Mouse (Mus musculus) CH12.LX (cell line): ENCODE measurements around the gene Olfr639. TPM values are rescaled to one million over a fixed set of nuclear protein-coding genes. Genes with fewer than 3 reads are reported as not detected.

Experiments
- DNase-seq: peaks from one replicate; pipeline ENCODE4 v3.0.0-alpha.2; 2013; ENCODE audit errors: extremely low read depth
- H3K27ac ChIP-seq: 2 replicates; pipeline ENCODE4 v1.5.1; 2012; ENCODE audit warnings: low read depth, mild to moderate bottlenecking, control low read depth, moderate library complexity; ENCODE audit not compliant: insufficient read depth
- H3K27me3 ChIP-seq: replicated peaks from 2 replicates; pipeline ENCODE3; 2012; ENCODE audit warnings: inconsistent platforms
- H3K36me3 ChIP-seq, 2 experiments: replicated peaks in 1 of 2; 2 replicates each; pipeline versions ENCODE3 to v1.6.1; 2012; ENCODE audit warnings: inconsistent platforms in 1 of 2, low read length in 1 of 2, mild to moderate bottlenecking in 1 of 2, mixed read lengths in 1 of 2, moderate library complexity in 1 of 2; ENCODE audit not compliant: control insufficient read depth in 1 of 2, insufficient read depth in 1 of 2
- H3K4me1 ChIP-seq, 2 experiments: 2 replicates each; pipeline ENCODE4 v1.6.1; 2012; ENCODE audit warnings: inconsistent platforms in 1 of 2, moderate library complexity in 1 of 2; ENCODE audit not compliant: insufficient read depth in 2 of 2, control insufficient read depth in 1 of 2
- H3K4me2 ChIP-seq: 2 replicates; pipeline ENCODE4 v1.6.1; 2012; ENCODE audit warnings: low read depth, mild to moderate bottlenecking, control low read depth; ENCODE audit not compliant: poor library complexity, insufficient read depth, severe bottlenecking
- H3K4me3 ChIP-seq, 3 experiments: fragments of 150-350 bp in 1 of 3; sonication (generic) in 1 of 3; replicated peaks in 1 of 3; 2 replicates each; pipeline versions ENCODE3 to v1.5.1; 2011 to 2012; ENCODE audit warnings: low read depth in 2 of 3, low read length in 2 of 3, mild to moderate bottlenecking in 2 of 3, moderate library complexity in 2 of 3, control low read depth in 1 of 3, improper control_type of control experiment in 1 of 3, inconsistent platforms in 1 of 3, mixed read lengths in 1 of 3; ENCODE audit not compliant: poor library complexity in 1 of 3
- H3K79me2 ChIP-seq: replicated peaks from 2 replicates; pipeline ENCODE4 v1.6.1; 2012; ENCODE audit warnings: mild to moderate bottlenecking, moderate library complexity; ENCODE audit not compliant: control insufficient read depth, poor library complexity, insufficient read depth, severe bottlenecking; ENCODE audit errors: extremely low read depth
- H3K9ac ChIP-seq: 2 replicates; pipeline ENCODE4 v1.6.1; 2012; ENCODE audit warnings: low read depth, mild to moderate bottlenecking, control low read depth, moderate library complexity; ENCODE audit not compliant: insufficient read depth
- H3K9me3 ChIP-seq: replicated peaks from 2 replicates; pipeline ENCODE3; 2012; ENCODE audit warnings: low read length, inconsistent platforms, mixed read lengths
- BHLHE40 ChIP-seq: IDR thresholded peaks from 2 replicates; pipeline ENCODE4 v1.6.1; 2011; ENCODE audit warnings: mild to moderate bottlenecking, low read depth, low read length, improper control_type of control experiment
- CHD1 ChIP-seq: IDR thresholded peaks from 2 replicates; pipeline ENCODE4 v1.6.1; 2012; ENCODE audit warnings: low read depth, low read length, improper control_type of control experiment, inconsistent platforms
- CHD2 ChIP-seq: IDR thresholded peaks from 2 replicates; pipeline ENCODE4 v1.6.1; 2011; ENCODE audit warnings: low read length, improper control_type of control experiment
- CTCF ChIP-seq, 2 experiments: IDR thresholded peaks in 1 of 2; conservative IDR thresholded peaks in 1 of 2; 2 replicates each; pipeline ENCODE4 v1.5.1; 2011 to 2012; ENCODE audit warnings: low read depth in 2 of 2, low read length in 2 of 2, improper control_type of control experiment in 1 of 2, inconsistent platforms in 1 of 2, mild to moderate bottlenecking in 1 of 2, moderate library complexity in 1 of 2
- E2F4 ChIP-seq: IDR thresholded peaks from 2 replicates; pipeline ENCODE4 v1.6.1; 2011; ENCODE audit warnings: low read depth, low read length, improper control_type of control experiment; ENCODE audit not compliant: insufficient replicate concordance
- EP300 ChIP-seq: IDR thresholded peaks from 2 replicates; pipeline ENCODE4 v1.6.1; 2011; ENCODE audit warnings: low read length, improper control_type of control experiment
- ETS1 ChIP-seq: conservative IDR thresholded peaks from 2 replicates; pipeline ENCODE4 v1.6.1; 2012; ENCODE audit warnings: low read depth, mild to moderate bottlenecking, inconsistent platforms, low read length, improper control_type of control experiment, moderate library complexity
- HCFC1 ChIP-seq: IDR thresholded peaks from 2 replicates; pipeline ENCODE4 v1.6.1; 2012; ENCODE audit warnings: low read depth, mild to moderate bottlenecking, inconsistent platforms, low read length, improper control_type of control experiment
- IRF4 ChIP-seq: IDR thresholded peaks from 2 replicates; pipeline ENCODE4 v1.6.1; 2014; ENCODE audit warnings: low read depth, mild to moderate bottlenecking, inconsistent platforms, low read length, improper control_type of control experiment
- MAX ChIP-seq: IDR thresholded peaks from 2 replicates; pipeline ENCODE4 v1.6.1; 2011; ENCODE audit warnings: low read length, improper control_type of control experiment
- MAZ ChIP-seq: IDR thresholded peaks from 2 replicates; pipeline ENCODE4 v1.6.1; 2012; ENCODE audit warnings: low read depth, mild to moderate bottlenecking, inconsistent platforms, low read length, improper control_type of control experiment, moderate library complexity
- MXI1 ChIP-seq: IDR thresholded peaks from 2 replicates; pipeline ENCODE4 v1.6.1; 2011; ENCODE audit warnings: mild to moderate bottlenecking, low read depth, low read length, improper control_type of control experiment
- MYC ChIP-seq: IDR thresholded peaks from 2 replicates; pipeline ENCODE4 v1.6.1; 2011; ENCODE audit warnings: low read depth, mild to moderate bottlenecking, improper control_type of control experiment, low read length
- NELFE ChIP-seq: IDR thresholded peaks from 2 replicates; pipeline ENCODE4 v1.6.1; 2011; ENCODE audit warnings: low read depth, low read length, improper control_type of control experiment
- NRF1 ChIP-seq: IDR thresholded peaks from 2 replicates; pipeline ENCODE4 v1.6.1; 2014; ENCODE audit warnings: low read depth, mild to moderate bottlenecking, inconsistent platforms, low read length, improper control_type of control experiment, moderate library complexity
- PAX5 ChIP-seq: IDR thresholded peaks from 2 replicates; pipeline ENCODE4 v1.6.1; 2012; ENCODE audit warnings: low read length, inconsistent platforms, mixed read lengths
- RAD21 ChIP-seq: IDR thresholded peaks from 2 replicates; pipeline ENCODE4 v1.6.1; 2011; ENCODE audit warnings: low read depth, mild to moderate bottlenecking, low read length, improper control_type of control experiment, moderate library complexity
- RCOR1 ChIP-seq: conservative IDR thresholded peaks from 2 replicates; pipeline ENCODE4 v1.6.1; 2012; ENCODE audit warnings: low read depth, mild to moderate bottlenecking, inconsistent platforms, low read length, improper control_type of control experiment
- USF1 ChIP-seq: IDR thresholded peaks from 2 replicates; pipeline ENCODE4 v1.6.1; 2014; ENCODE audit warnings: low read depth, mild to moderate bottlenecking, inconsistent platforms, low read length, improper control_type of control experiment
- ZC3H11A ChIP-seq: IDR thresholded peaks from 2 replicates; pipeline ENCODE4 v1.6.1; 2012; ENCODE audit warnings: low read depth, mild to moderate bottlenecking, inconsistent platforms, low read length, improper control_type of control experiment
- ZKSCAN1 ChIP-seq: IDR thresholded peaks from 2 replicates; pipeline ENCODE4 v1.6.1; 2012; ENCODE audit warnings: low read depth, inconsistent platforms, low read length, improper control_type of control experiment, borderline replicate concordance
- ZMIZ1 ChIP-seq: IDR thresholded peaks from 2 replicates; pipeline ENCODE4 v1.6.1; 2012; ENCODE audit warnings: low read depth, mild to moderate bottlenecking, inconsistent platforms, low read length, improper control_type of control experiment
- dilution Hi-C: fragments of 300-500 bp; cut with MboI; formaldehyde crosslinking; loops from 2 replicates; pipeline ENCODE4 v1.14.3; 2020; ENCODE audit warnings: low sequenced_read_pairs; ENCODE audit not compliant: extremely low pct_unique_long_range_greater_than_20kb, extremely low pct_ligation_motif_present
- in situ Hi-C: fragments of 300-500 bp; cut with MboI; formaldehyde crosslinking; loops from 3 replicates; pipeline ENCODE4 v1.14.3; 2019; ENCODE audit warnings: low sequenced_read_pairs, low pct_ligation_motif_present, low pct_unique_long_range_greater_than_20kb, mixed read lengths
- polyA plus RNA-seq: library from polyadenylated mRNA; unstranded; fragments of >175 nt; gene quantifications from 2 replicates; pipeline ENCODE4 v1.2.1, GENCODE M21; 2012; ENCODE audit warnings: low read depth; ENCODE audit not compliant: insufficient read length
- total RNA-seq, 2 experiments: library from RNA; depleted of rRNA; stranded (reverse); fragments of 300-350 nt in 1 of 2; fragments of >200 nt in 1 of 2; gene quantifications; 2 replicates each; pipeline ENCODE4 v1.2.3; 2012 to 2014

The Olfr639 gene
- total and polyA plus RNA-seq, 3 experiments = not detected

GRCm38 (mm10) chr7:103999124-103999523 is 18.0 kb downstream of the Olfr639 start:
- H3K9me3 ChIP-seq = no peaks in the 10 kb centered on the region
- H3K4me1 ChIP-seq = no peaks in the 10 kb centered on the region
- H3K9ac ChIP-seq = no peak overlapping the region
- no peak overlapping the region for H3K4me2 ChIP-seq
- no peaks in the 10 kb centered on the region for H3K79me2 ChIP-seq
- no peak overlapping the region for H3K27ac ChIP-seq
- no peaks in the 10 kb centered on the region for H3K36me3 ChIP-seq
- H3K4me3 ChIP-seq = no peak overlapping the region
- DNase-seq = no peak
- H3K27me3 ChIP-seq = no peaks in the 10 kb centered on the region
- dilution Hi-C loops = no loop called here
- TF ChIP-seq MYC (no peak), MXI1 (no peak), E2F4 (no peak), HCFC1 (no peak), NRF1 (no peak)
- in situ Hi-C loops = no loop called here

DNA sequence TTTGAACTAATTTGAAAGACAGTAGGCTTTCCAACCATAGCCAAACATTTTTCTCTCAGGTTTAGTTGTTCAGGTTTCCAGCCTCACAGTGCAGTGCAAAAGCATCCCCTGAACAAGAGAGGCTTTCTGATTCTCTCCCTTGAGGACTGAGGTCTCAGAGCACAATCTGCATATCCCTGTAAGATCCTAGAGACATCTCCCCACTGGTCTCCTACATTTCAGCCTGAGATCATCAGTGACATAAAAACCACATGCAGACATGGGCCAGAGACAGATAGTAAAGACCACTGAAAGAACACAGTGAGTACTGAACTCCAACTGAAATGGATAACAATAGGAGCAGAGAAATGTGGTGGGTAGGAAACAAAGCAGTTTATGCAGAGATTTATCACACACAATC is 18.7 kb downstream of the Olfr639 start, which contains the start of gene Olfr638:
Gene Olfr638, plus strand, starts transcription at position 301 of the 400 bp plus-strand sequence.
- no peak for DNase-seq
- Histone ChIP-seq H3K36me3 (no peaks in the 10 kb centered on the region), H3K9ac (no peak within 1 kb of the TSS), H3K9me3 (no peaks in the 10 kb centered on the region), H3K4me1 (no peaks in the 10 kb centered on the region), H3K27ac (no peak within 1 kb of the TSS), H3K4me2 (no peak within 1 kb of the TSS), H3K27me3 (no peaks in the 10 kb centered on the region), H3K4me3 (no peak within 1 kb of the TSS), H3K79me2 (no peaks in the 10 kb centered on the region)
- in situ Hi-C loops (no loop called here), dilution Hi-C loops (no loop called here)
- no peak for TF ChIP-seq IRF4
- no peak for TF ChIP-seq CTCF (conservative IDR thresholded peaks at IDR 0.05 in 1 of 2, IDR thresholded peaks at IDR 0.05 in 1 of 2; ENCODE audit: low read depth in 2 of 2, low read length in 2 of 2)
- no peak for TF ChIP-seq ZKSCAN1
- no peak for TF ChIP-seq ETS1
- no peak for TF ChIP-seq ZC3H11A
- no peak for TF ChIP-seq RCOR1
- no peak for TF ChIP-seq EP300

DNA sequence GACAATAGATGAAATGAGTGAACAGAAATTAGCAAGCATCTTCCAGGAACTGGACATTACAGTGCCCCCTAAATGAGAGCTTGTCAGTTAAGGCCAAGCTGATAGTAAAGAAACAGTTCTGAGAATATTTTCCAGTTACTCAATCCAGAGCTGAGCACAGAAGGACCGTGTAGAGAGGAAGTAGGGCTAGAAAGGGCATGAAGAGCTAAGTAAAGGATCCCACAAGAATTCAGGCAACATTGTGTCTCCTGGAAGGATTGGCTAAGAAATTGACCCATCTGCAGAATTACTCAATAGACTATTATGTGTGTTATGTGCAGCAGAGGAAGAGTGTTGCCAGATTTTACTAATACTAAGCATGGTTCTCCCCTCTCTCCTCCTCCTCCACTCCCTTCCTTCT is 45.3 kb downstream of the Olfr639 start:
- no peaks in the 10 kb centered on the region for H3K79me2 ChIP-seq
- no peaks in the 10 kb centered on the region for H3K36me3 ChIP-seq
- H3K9me3 ChIP-seq = no peaks in the 10 kb centered on the region
- no peak overlapping the region for H3K4me2 ChIP-seq
- no peak overlapping the region for H3K9ac ChIP-seq
- DNase-seq = no peak
- dilution Hi-C loops = no loop called here
- H3K4me1 ChIP-seq = no peaks in the 10 kb centered on the region
- H3K4me3 ChIP-seq = no peak overlapping the region
- H3K27me3 ChIP-seq = peaks cover 4% of the 10 kb centered on the region
- in situ Hi-C loops = no loop called here
- H3K27ac ChIP-seq = no peak overlapping the region
- no peak for TF ChIP-seq BHLHE40
- TF ChIP-seq RAD21 = no peak
- TF ChIP-seq ZC3H11A = no peak
- TF ChIP-seq EP300 = no peak
- no peak for TF ChIP-seq NELFE
- TF ChIP-seq MAZ = no peak
- TF ChIP-seq USF1 = no peak
- no peak for TF ChIP-seq ZKSCAN1
- no peak for TF ChIP-seq IRF4
- TF ChIP-seq ZMIZ1 = no peak
- no peak for TF ChIP-seq E2F4
- TF ChIP-seq CHD2 = no peak
- TF ChIP-seq MYC = no peak
- no peak for TF ChIP-seq CHD1
- TF ChIP-seq PAX5 = no peak
- no peak for TF ChIP-seq NRF1
- no peak for TF ChIP-seq MAX
